Mouse (Mus musculus) monocyte, adult 2 months (primary cell): ENCODE data around the gene Rpl36a-ps1.

Experiments used
- DNase-seq, 2 experiments: peaks; one replicate each; pipeline ENCODE4 v3.0.0; 2022; ENCODE audit warnings: low spot score in 2 of 2, low read depth in 1 of 2

The Rpl36a-ps1 gene

DNA sequence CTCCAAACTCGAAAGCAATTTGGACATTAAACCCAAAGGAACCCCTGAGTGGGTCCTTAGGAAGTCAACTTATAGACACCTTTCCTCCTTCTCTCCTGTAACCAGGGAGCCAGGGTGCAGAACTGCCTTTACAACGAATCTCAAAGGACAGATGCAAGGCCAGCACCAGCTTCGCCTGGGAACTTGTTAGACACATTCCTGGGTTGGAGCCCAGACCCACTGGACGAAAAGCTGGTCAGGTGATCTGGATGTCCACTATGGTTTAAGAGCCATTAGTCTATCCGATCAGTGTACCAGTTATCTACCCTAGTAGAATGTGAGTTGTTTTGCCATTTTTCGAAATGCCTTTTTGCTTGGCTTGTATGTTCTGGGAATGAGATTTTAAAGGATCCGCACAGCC lies 41.7 kb downstream of the Rpl36a-ps1 start:
- DNase-seq = no peak

DNA sequence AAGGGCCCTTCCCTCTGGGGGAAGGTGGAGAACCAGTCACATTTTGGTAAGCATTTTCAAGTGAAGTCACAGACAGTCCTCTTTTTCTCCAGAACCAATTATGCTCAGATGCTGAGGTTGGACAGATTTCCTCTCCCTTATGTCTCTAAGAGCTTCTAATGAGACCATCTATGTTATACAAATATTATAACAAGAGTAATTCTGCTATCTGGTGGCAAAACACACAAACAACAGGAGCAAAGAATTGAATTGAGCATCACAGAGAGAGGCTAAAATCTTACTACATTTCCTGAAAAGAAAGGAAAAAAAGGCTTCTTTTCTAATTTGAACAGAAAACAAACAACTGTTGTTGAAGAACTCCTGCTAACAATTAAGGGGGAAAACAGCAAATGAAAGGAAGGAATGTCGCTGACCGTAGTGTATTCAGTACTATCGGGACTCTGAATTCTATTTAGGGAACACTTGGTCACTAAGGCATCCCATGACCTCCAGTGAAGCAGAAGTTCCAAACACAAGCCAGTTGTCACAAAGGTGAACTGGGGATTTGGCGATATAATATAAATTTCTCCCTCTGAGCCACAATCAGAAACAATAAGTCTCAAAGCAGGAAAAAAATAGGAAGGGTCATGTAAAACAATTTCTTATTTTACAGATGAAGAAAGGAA lies 42.4 kb downstream of the Rpl36a-ps1 start:
- no peak for DNase-seq
